Mouse (Mus musculus) heart, adult 2 months (tissue): Measurements from ENCODE around the gene Arhgap24.

Experiments used
- CTCF ChIP-seq: fragments of 200-600 bp; IDR thresholded peaks from 2 replicates; pipeline ENCODE4 v1.8.1; 2022; ENCODE audit warnings: antibody characterized with exemption, mild to moderate bottlenecking, moderate library complexity
- EP300 ChIP-seq: fragments of 200-500 bp; IDR thresholded peaks from 2 replicates; pipeline ENCODE4 v1.6.1; 2011; ENCODE audit warnings: low read depth, low read length, control low read depth; ENCODE audit not compliant: insufficient read depth
- POLR2A ChIP-seq: fragments of 200-500 bp; IDR thresholded peaks from 2 replicates; pipeline ENCODE4 v1.6.1; 2011; ENCODE audit warnings: mild to moderate bottlenecking, low read depth, low read length, control low read depth; ENCODE audit not compliant: insufficient read depth

- TF ChIP-seq CTCF (no peak), EP300 (no peak), POLR2A (no peak)
Observed at GRCm38 (mm10) chr5:102666886-102667285, 185.7 kb downstream of the Arhgap24 start.
